Mouse (Mus musculus) limb, embryonic 10.5 days (tissue): ENCODE data around the gene Mpig6b. TPM values are rescaled to one million over a fixed set of nuclear protein-coding genes. Genes with fewer than 3 reads are reported as not detected.

Experiments
- DNase-seq: peaks from one replicate; pipeline ENCODE4 v3.0.0-alpha.2; 2017; ENCODE audit warnings: low spot score
- H3K27ac ChIP-seq: fragments of 300-500 bp; sonication (generic); 2 replicates; pipeline ENCODE4 v1.5.1; 2016; ENCODE audit warnings: mild to moderate bottlenecking
- H3K27me3 ChIP-seq: fragments of 300-500 bp; sonication (generic); 2 replicates; pipeline ENCODE4 v1.6.1; 2016; ENCODE audit warnings: low read depth, mild to moderate bottlenecking; ENCODE audit not compliant: poor library complexity, severe bottlenecking
- H3K36me3 ChIP-seq: fragments of 300-500 bp; sonication (generic); 2 replicates; pipeline ENCODE4 v1.6.1; 2016; ENCODE audit warnings: mild to moderate bottlenecking, moderate library complexity
- H3K4me1 ChIP-seq: fragments of 300-500 bp; sonication (generic); 2 replicates; pipeline ENCODE4 v1.6.1; 2016
- H3K4me3 ChIP-seq: fragments of 300-500 bp; sonication (generic); 2 replicates; pipeline ENCODE4 v1.5.1; 2016; ENCODE audit warnings: mild to moderate bottlenecking, moderate library complexity
- H3K9me3 ChIP-seq: fragments of 300-500 bp; sonication (generic); replicated peaks from 2 replicates; pipeline ENCODE4 v1.6.1; 2016; ENCODE audit warnings: mild to moderate bottlenecking
- WGBS: fragments of 180-500 bp; shearing (Covaris S2); methylation state at CpG from one replicate; pipeline ENCODE4 v1.1.7; 2016; 5-methylcytosine and 5-hydroxymethylcytosine counted together
- polyA plus RNA-seq: library from polyadenylated mRNA; unstranded; fragments of >200 nt; fragmentation: Nextera tagmentation; extraction: Ambion mirVana; gene quantifications from 2 replicates; pipeline ENCODE4 v1.2.1, GENCODE M21; 2016

Mpig6b gene
- polyA plus RNA-seq, 1 experiment from 2014 or later, result 0.46 TPM

GRCm38 (mm10) chr17:35022541-35023060 is 43.4 kb downstream of the Mpig6b start:
- Histone ChIP-seq H3K27ac (peak overlapping the region; percentile 21; the same call in 1 of the 2 replicates), H3K9me3 (no peaks in the 10 kb centered on the region), H3K36me3 (peaks cover 8% of the 10 kb centered on the region), H3K27me3 (no peaks in the 10 kb centered on the region), H3K4me1 (peaks cover 45% of the 10 kb centered on the region), H3K4me3 (no peak overlapping the region)
- DNase-seq, result peak; percentile 28
- WGBS, result 96% methylated on average over 8 of the region's 8 CpGs

GRCm38 (mm10) chr17:35021842-35022477 is 44.0 kb downstream of the Mpig6b start:
- DNase-seq, result peak; percentile 27
- no peaks in the 10 kb centered on the region for H3K9me3 ChIP-seq
- H3K4me1 ChIP-seq, result peaks cover 39% of the 10 kb centered on the region
- H3K27ac ChIP-seq, result 0 out of 2 replicates have a peak overlapping the region, but pooled peaks have one; percentile 21
- 76% methylated on average over 6 of the region's 6 CpGs for WGBS
- H3K27me3 ChIP-seq, result no peaks in the 10 kb centered on the region
- peaks cover 15% of the 10 kb centered on the region for H3K36me3 ChIP-seq
- no peak overlapping the region; the same call in 1 of the 2 replicates for H3K4me3 ChIP-seq

- H3K4me1 ChIP-seq, result peaks cover 35% of the 10 kb centered on the region
- H3K27ac ChIP-seq, result peak overlapping the region; percentile 71
- no peaks in the 10 kb centered on the region for H3K27me3 ChIP-seq
- peak; percentile 95 for DNase-seq
- WGBS, result 19% methylated on average over 17 of the region's 17 CpGs
- no peaks in the 10 kb centered on the region for H3K9me3 ChIP-seq
- H3K36me3 ChIP-seq, result peaks cover 21% of the 10 kb centered on the region
- H3K4me3 ChIP-seq, result peak overlapping the region; percentile 30
These were observed 44.7 kb downstream of the Mpig6b start for GRCm38 (mm10) chr17:35021163-35021808.

- Histone ChIP-seq H3K4me1 (peaks cover 32% of the 10 kb centered on the region), H3K4me3 (no peak overlapping the region), H3K36me3 (peaks cover 29% of the 10 kb centered on the region), H3K27me3 (no peaks in the 10 kb centered on the region), H3K9me3 (no peaks in the 10 kb centered on the region), H3K27ac (no peak overlapping the region)
- 87% methylated on average over 8 of the region's 8 CpGs for WGBS
- peak; percentile 28 for DNase-seq
These were observed 45.4 kb downstream of the Mpig6b start for GRCm38 (mm10) chr17:35020551-35020950.

- DNase-seq, result peak; percentile 30
- Histone ChIP-seq H3K27me3 (no peaks in the 10 kb centered on the region), H3K9me3 (no peaks in the 10 kb centered on the region), H3K4me1 (peaks cover 30% of the 10 kb centered on the region), H3K36me3 (peaks cover 35% of the 10 kb centered on the region), H3K27ac (no peak overlapping the region), H3K4me3 (no peak overlapping the region)
- WGBS, result 78% methylated on average over 11 of the region's 11 CpGs
These were observed 46.1 kb downstream of the Mpig6b start for GRCm38 (mm10) chr17:35019894-35020293.

GRCm38 (mm10) chr17:35018171-35018570 is 47.8 kb downstream of the Mpig6b start:
- H3K9me3 ChIP-seq, result no peaks in the 10 kb centered on the region
- DNase-seq, result no peak
- H3K27ac ChIP-seq, result no peak overlapping the region; the same call in 1 of the 2 replicates
- peaks cover 52% of the 10 kb centered on the region for H3K36me3 ChIP-seq
- H3K4me3 ChIP-seq, result no peak overlapping the region
- 85% methylated on average over 3 of the region's 3 CpGs for WGBS
- H3K27me3 ChIP-seq, result no peaks in the 10 kb centered on the region
- H3K4me1 ChIP-seq, result peaks cover 12% of the 10 kb centered on the region

- H3K9me3 ChIP-seq, result no peaks in the 10 kb centered on the region
- WGBS, result 74% methylated on average over 14 of the region's 14 CpGs
- peaks cover 12% of the 10 kb centered on the region for H3K4me1 ChIP-seq
- no peaks in the 10 kb centered on the region for H3K27me3 ChIP-seq
- peaks cover 57% of the 10 kb centered on the region for H3K36me3 ChIP-seq
- H3K4me3 ChIP-seq, result no peak overlapping the region
- peak; percentile 28 for DNase-seq
- H3K27ac ChIP-seq, result no peak overlapping the region
These were observed 48.3 kb downstream of the Mpig6b start for GRCm38 (mm10) chr17:35017706-35018030.

GRCm38 (mm10) chr17:35016791-35017705 is 48.9 kb downstream of the Mpig6b start:
- Histone ChIP-seq H3K4me3 (no peak overlapping the region), H3K9me3 (no peaks in the 10 kb centered on the region), H3K27ac (no peak overlapping the region), H3K36me3 (peaks cover 64% of the 10 kb centered on the region), H3K27me3 (no peaks in the 10 kb centered on the region), H3K4me1 (peaks cover 10% of the 10 kb centered on the region)
- peak; percentile 33 for DNase-seq
- 80% methylated on average over 10 of the region's 10 CpGs for WGBS

- Histone ChIP-seq H3K4me3 (0 out of 2 replicates have a peak within 1 kb of the TSS, but pooled peaks have one; percentile 11), H3K4me1 (peaks cover 4% of the 10 kb centered on the region), H3K9me3 (no peaks in the 10 kb centered on the region), H3K27me3 (no peaks in the 10 kb centered on the region), H3K36me3 (peaks cover 70% of the 10 kb centered on the region), H3K27ac (0 out of 2 replicates have a peak within 1 kb of the TSS, but pooled peaks have one; percentile 16)
- peak; percentile 32 for DNase-seq
- WGBS, result 90% methylated on average over 12 of the region's 12 CpGs
These were observed 49.6 kb downstream of the Mpig6b start, which contains the start of gene Vwa7 for GRCm38 (mm10) chr17:35016376-35016775. Vwa7 (plus strand) TSS chr17:35016579.

- H3K36me3 ChIP-seq, result peaks cover 81% of the 10 kb centered on the region
- H3K9me3 ChIP-seq, result no peaks in the 10 kb centered on the region
- DNase-seq, result no peak
- no peaks in the 10 kb centered on the region for H3K27me3 ChIP-seq
- H3K4me1 ChIP-seq, result no peaks in the 10 kb centered on the region
- H3K27ac ChIP-seq, result 0 out of 2 replicates have a peak overlapping the region, but pooled peaks have one; percentile 16
- WGBS, result 95% methylated on average over 16 of the region's 16 CpGs
- H3K4me3 ChIP-seq, result 0 out of 2 replicates have a peak overlapping the region, but pooled peaks have one; percentile 4
These were observed 50.7 kb downstream of the Mpig6b start for GRCm38 (mm10) chr17:35015296-35015695.

GRCm38 (mm10) chr17:35013221-35013620 is 52.8 kb downstream of the Mpig6b start:
- Histone ChIP-seq H3K4me1 (no peaks in the 10 kb centered on the region), H3K36me3 (peaks cover 99% of the 10 kb centered on the region), H3K27ac (no peak overlapping the region), H3K27me3 (no peaks in the 10 kb centered on the region), H3K4me3 (no peak overlapping the region), H3K9me3 (no peaks in the 10 kb centered on the region)
- peak; percentile 29 for DNase-seq
- 82% methylated on average over 6 of the region's 6 CpGs for WGBS
